Mouse (Mus musculus): ENCODE results near the gene Oas2. TPM values are rescaled to one million over a fixed set of nuclear protein-coding genes. Genes with fewer than 3 reads are reported as not detected.
A peak's percentile ranks its signal among the peaks of the same experiment; 100 is the strongest.

Oas2 gene
- polyA plus RNA-seq, 1 experiment from 2014 or later, result 0.36 TPM

DNA sequence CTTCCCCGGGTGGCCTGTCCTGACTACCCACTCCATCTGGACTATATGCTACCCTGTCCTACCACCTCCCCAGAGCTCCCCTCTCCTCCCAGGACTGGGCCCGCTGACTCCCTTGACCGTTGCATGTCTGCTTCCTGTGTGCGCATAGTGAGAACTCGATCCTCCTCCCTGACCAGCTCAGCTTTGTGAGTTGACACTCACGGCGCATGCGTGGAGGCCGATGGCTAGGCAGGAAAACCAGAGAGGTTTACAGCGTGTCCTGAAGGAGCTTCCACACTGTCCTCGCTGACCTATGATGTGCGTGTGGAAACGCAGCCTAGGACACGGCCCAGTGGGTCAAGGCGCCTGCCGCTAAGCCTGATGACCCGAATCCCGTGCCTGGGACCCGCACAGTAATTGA is 57.6 kb downstream of the Oas2 start:
- WGBS, result 39% methylated on average over 19 of the region's 19 CpGs
- peaks cover 19% of the 10 kb centered on the region for H3K4me1 ChIP-seq
- peaks cover 55% of the 10 kb centered on the region for H3K27me3 ChIP-seq
- no peaks in the 10 kb centered on the region for H3K36me3 ChIP-seq
- H3K27ac ChIP-seq, result no peak overlapping the region
- H3K4me2 ChIP-seq, result peak overlapping the region; percentile 36
- H3K9me3 ChIP-seq (replicated peaks), result no peaks in the 10 kb centered on the region
- ATAC-seq (replicated peaks; ENCODE audit: low FRiP score), result 0 out of 2 replicates have a peak, but pooled peaks have one; percentile 21
- no peak overlapping the region for H3K4me3 ChIP-seq (replicated peaks)
- no peak overlapping the region for H3K9ac ChIP-seq

- Histone ChIP-seq H3K4me2 (no peak overlapping the region), H3K36me3 (no peaks in the 10 kb centered on the region), H3K27me3 (peaks cover 41% of the 10 kb centered on the region), H3K27ac (no peak overlapping the region), H3K9me3 (replicated peaks) (no peaks in the 10 kb centered on the region), H3K9ac (no peak overlapping the region), H3K4me1 (peaks cover 19% of the 10 kb centered on the region), H3K4me3 (replicated peaks) (no peak overlapping the region)
- WGBS, result 50% methylated on average over 4 of the region's 4 CpGs
- no peak for ATAC-seq (replicated peaks; ENCODE audit: low FRiP score)
Observed at GRCm38 (mm10) chr5:120690417-120690816, 59.2 kb downstream of the Oas2 start.

DNA sequence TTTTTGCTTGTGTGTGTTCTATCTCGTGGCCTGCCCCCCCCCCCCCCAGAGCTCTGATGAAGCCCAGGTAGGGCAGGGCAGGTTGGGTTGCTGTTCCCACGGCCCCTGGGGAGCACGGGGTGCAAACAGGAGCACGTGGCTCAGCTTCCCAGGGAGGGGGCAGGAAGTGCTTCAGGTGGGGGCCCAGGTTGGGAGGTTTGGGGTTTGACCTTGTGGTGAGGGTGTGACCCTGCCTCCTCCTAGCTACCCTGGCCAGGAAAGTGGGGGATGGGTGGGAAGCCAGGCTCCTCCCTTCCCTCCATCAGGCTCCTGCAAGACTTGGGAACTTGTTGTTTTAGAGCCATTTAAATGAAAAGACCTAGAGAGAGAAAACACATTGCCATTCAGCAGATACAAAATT is 61.2 kb downstream of the Oas2 start:
- Histone ChIP-seq H3K27me3 (peaks cover 31% of the 10 kb centered on the region), H3K4me3 (replicated peaks) (no peak overlapping the region), H3K4me1 (peaks cover 11% of the 10 kb centered on the region), H3K4me2 (no peak overlapping the region), H3K9me3 (replicated peaks) (no peaks in the 10 kb centered on the region), H3K27ac (no peak overlapping the region), H3K9ac (no peak overlapping the region), H3K36me3 (no peaks in the 10 kb centered on the region)
- ATAC-seq (replicated peaks; ENCODE audit: low FRiP score), result no peak
- 27% methylated on average over 4 of the region's 4 CpGs for WGBS

- WGBS, result 92% methylated on average over 5 of the region's 5 CpGs
Observed at GRCm38 (mm10) chr5:120687897-120688296, 61.8 kb downstream of the Oas2 start.

DNA sequence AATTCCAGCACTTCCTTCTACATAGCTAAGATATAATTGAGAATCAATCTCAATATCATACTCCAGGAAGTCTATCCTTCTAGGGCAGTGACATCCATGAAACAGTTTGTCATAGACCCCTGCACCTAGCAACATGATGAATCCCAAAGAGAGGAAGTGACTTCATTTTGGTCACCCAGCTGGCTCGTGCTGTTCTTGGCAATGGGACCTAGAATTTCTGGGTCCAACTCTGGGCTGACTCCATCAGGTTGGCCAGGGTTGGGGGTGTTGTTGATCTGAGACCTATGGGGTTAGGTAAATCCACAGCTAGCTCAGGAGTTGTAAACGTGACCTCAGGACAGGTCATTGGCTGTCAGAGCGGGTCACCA is 62.2 kb downstream of the Oas2 start:
- Histone ChIP-seq H3K4me3 (replicated peaks) (no peak overlapping the region), H3K4me2 (no peak overlapping the region), H3K36me3 (no peaks in the 10 kb centered on the region), H3K9me3 (replicated peaks) (no peaks in the 10 kb centered on the region), H3K27ac (no peak overlapping the region), H3K9ac (no peak overlapping the region), H3K4me1 (peaks cover 21% of the 10 kb centered on the region), H3K27me3 (peaks cover 31% of the 10 kb centered on the region)
- ATAC-seq (replicated peaks; ENCODE audit: low FRiP score), result no peak
- WGBS, result 77% methylated on average over 3 of the region's 3 CpGs

More at GRCm38 (mm10) chr5:120687897-120688296, 61.8 kb downstream of the Oas2 start:
- H3K4me2 ChIP-seq, result no peak overlapping the region
- peaks cover 31% of the 10 kb centered on the region for H3K27me3 ChIP-seq
- H3K9me3 ChIP-seq (replicated peaks), result no peaks in the 10 kb centered on the region
- peaks cover 17% of the 10 kb centered on the region for H3K4me1 ChIP-seq
- H3K4me3 ChIP-seq (replicated peaks), result no peak overlapping the region
- no peak overlapping the region for H3K27ac ChIP-seq
- H3K9ac ChIP-seq, result no peak overlapping the region
- H3K36me3 ChIP-seq, result no peaks in the 10 kb centered on the region
- ATAC-seq (replicated peaks; ENCODE audit: low FRiP score), result no peak

DNA sequence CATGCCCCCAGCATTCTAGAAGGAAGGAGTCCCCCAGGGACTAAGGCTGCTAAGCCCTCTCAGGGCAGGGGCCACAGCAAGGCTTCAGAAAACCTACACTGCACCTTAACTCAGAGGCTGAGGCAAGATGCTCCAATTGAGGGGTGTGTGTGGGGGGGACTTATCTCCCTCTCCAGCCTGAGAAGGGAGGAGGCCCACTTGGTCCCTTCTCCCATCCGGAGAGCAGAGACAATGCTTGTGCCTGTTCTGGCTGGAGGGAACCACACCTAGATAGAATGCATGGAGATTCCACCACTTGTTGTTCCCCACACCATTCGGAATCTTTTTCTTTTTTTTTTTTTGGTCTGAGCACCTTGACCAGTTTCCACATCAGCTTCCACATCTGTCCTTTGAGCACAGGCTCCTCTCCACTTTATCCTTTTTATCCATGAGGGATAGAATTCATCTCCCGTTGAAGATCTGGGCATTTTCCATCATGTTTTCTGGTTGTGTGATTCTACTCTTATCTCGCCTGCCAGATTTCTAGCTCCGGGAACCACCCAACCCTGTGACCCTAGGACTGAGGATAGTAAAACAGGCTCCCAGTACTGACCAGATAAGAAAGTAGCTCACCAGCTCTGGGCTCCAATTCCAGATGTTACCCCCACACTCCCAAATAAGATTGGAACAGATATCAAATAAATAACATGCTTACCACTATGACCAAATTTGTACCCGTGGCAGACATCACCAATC is 62.7 kb downstream of the Oas2 start:
- no peak overlapping the region for H3K9ac ChIP-seq
- H3K4me3 ChIP-seq (replicated peaks), result no peak overlapping the region
- H3K9me3 ChIP-seq (replicated peaks), result no peaks in the 10 kb centered on the region
- 84% methylated on average over 6 of the region's 6 CpGs for WGBS
- no peak for ATAC-seq (replicated peaks; ENCODE audit: low FRiP score)
- H3K27ac ChIP-seq, result no peak overlapping the region
- H3K36me3 ChIP-seq, result no peaks in the 10 kb centered on the region
- H3K4me1 ChIP-seq, result peaks cover 23% of the 10 kb centered on the region
- peaks cover 33% of the 10 kb centered on the region; the same call in 1 of the 2 replicates for H3K27me3 ChIP-seq
- no peak overlapping the region for H3K4me2 ChIP-seq

DNA sequence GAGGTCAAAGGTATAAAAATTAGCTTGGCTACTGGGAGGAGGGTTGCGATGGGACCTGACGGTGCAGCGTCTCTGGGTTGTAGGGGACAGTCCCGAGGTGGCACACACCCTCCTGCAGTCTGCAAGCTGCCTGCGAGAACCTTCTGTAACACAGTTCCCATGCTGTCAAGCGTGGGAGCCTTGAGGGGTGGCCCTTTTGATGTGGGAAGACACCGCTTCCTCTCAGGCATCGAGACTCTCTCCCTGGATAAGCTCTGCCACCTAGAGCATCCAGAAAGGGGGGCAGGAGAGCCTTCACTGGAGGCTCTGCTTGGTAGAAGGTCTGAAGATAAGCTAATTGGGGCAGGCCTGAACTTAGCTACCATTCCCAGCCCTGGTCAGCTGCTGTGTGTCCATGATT is 64.0 kb downstream of the Oas2 start:
- Histone ChIP-seq H3K4me3 (replicated peaks) (no peak overlapping the region), H3K27ac (no peak overlapping the region), H3K4me2 (no peak overlapping the region), H3K9ac (no peak overlapping the region), H3K4me1 (peaks cover 23% of the 10 kb centered on the region), H3K9me3 (replicated peaks) (no peaks in the 10 kb centered on the region), H3K36me3 (no peaks in the 10 kb centered on the region), H3K27me3 (peaks cover 27% of the 10 kb centered on the region; the same call in 1 of the 2 replicates)
- 75% methylated on average over 8 of the region's 8 CpGs for WGBS
- ATAC-seq (replicated peaks; ENCODE audit: low FRiP score), result no peak

GRCm38 (mm10) chr5:120682982-120683771 is 66.5 kb downstream of the Oas2 start:
- 8% methylated on average over 24 of the region's 24 CpGs for WGBS
- H3K27ac ChIP-seq, result no peak overlapping the region
- H3K4me2 ChIP-seq, result peak overlapping the region; percentile 47
- peaks cover 36% of the 10 kb centered on the region for H3K4me1 ChIP-seq
- H3K4me3 ChIP-seq (replicated peaks), result peak overlapping the region; percentile 9; the same call in 1 of the 2 replicates
- H3K36me3 ChIP-seq, result no peaks in the 10 kb centered on the region
- no peaks in the 10 kb centered on the region for H3K9me3 ChIP-seq (replicated peaks)
- no peak for ATAC-seq (replicated peaks; ENCODE audit: low FRiP score)
- peaks cover 27% of the 10 kb centered on the region; the same call in 1 of the 2 replicates for H3K27me3 ChIP-seq
- H3K9ac ChIP-seq, result no peak overlapping the region

DNA sequence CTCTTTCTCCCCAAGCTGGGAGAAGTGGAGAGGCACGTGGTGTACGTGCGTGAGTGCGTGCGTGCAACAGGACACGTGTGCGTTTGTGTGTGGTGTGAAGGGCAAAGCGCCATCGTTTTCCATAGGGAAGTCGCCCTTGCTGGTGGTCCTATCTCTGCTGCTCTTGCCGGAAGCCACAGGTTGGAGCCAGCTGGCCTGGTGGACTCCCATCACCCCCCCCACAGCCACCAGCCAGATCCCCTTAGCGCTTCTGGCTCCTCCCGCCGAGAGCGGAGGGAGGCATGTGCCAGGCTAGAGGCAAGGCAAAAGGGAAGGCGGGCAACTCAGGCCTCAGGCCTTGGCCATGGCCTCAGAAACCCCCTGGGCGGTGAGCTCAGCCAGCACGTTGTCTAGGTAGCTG is 68.7 kb downstream of the Oas2 start:
- WGBS, result 87% methylated on average over 18 of the region's 18 CpGs
- H3K9me3 ChIP-seq (replicated peaks), result no peaks in the 10 kb centered on the region
- peaks cover 36% of the 10 kb centered on the region for H3K4me1 ChIP-seq
- H3K9ac ChIP-seq, result no peak overlapping the region
- no peak overlapping the region for H3K4me3 ChIP-seq (replicated peaks)
- no peaks in the 10 kb centered on the region for H3K36me3 ChIP-seq
- no peak for ATAC-seq (replicated peaks; ENCODE audit: low FRiP score)
- peak overlapping the region; percentile 72 for H3K4me2 ChIP-seq
- peak overlapping the region; percentile 52; the same call in 1 of the 2 replicates for H3K27ac ChIP-seq
- peaks cover 27% of the 10 kb centered on the region; the same call in 1 of the 2 replicates for H3K27me3 ChIP-seq

Other genes starting within 250 kb of the Oas2 start
- 50.8 and 60.0 TPM in 2 replicates for gene Plbd2, start 246.2 kb downstream of the Oas2 start, polyA plus RNA-seq (2015; fragmentation: Nextera tagmentation; extraction: Ambion mirVana)
- gene Slc8b1, start 238.7 kb downstream of the Oas2 start, polyA plus RNA-seq (2015; fragmentation: Nextera tagmentation; extraction: Ambion mirVana), result 9.4 and 9.7 TPM in 2 replicates
- gene Tpcn1, start 161.2 kb downstream of the Oas2 start, polyA plus RNA-seq (2015; fragmentation: Nextera tagmentation; extraction: Ambion mirVana), result 32.9 and 36.0 TPM in 2 replicates
- 0.82 and 0.90 TPM in 2 replicates for gene Iqcd, start 160.8 kb downstream of the Oas2 start, polyA plus RNA-seq (2015; fragmentation: Nextera tagmentation; extraction: Ambion mirVana)
- 15.3 and 16.1 TPM in 2 replicates for gene Rita1, start 137.3 kb downstream of the Oas2 start, polyA plus RNA-seq (2015; fragmentation: Nextera tagmentation; extraction: Ambion mirVana)
- 47.2 and 52.2 TPM in 2 replicates for gene Ddx54, start 137.1 kb downstream of the Oas2 start, polyA plus RNA-seq (2015; fragmentation: Nextera tagmentation; extraction: Ambion mirVana)
- not detected in 2 replicates for gene Cfap73, start 115.6 kb downstream of the Oas2 start, polyA plus RNA-seq (2015; fragmentation: Nextera tagmentation; extraction: Ambion mirVana)
- gene Rasal1, start 101.0 kb downstream of the Oas2 start, polyA plus RNA-seq (2015; fragmentation: Nextera tagmentation; extraction: Ambion mirVana), result 0.58 and 0.89 TPM in 2 replicates
- 7.5 and 8.5 TPM in 2 replicates for gene Dtx1, start 37.9 kb downstream of the Oas2 start, polyA plus RNA-seq (2015; fragmentation: Nextera tagmentation; extraction: Ambion mirVana)
- gene Oas3, start 27.8 kb upstream of the Oas2 start, polyA plus RNA-seq (2015; fragmentation: Nextera tagmentation; extraction: Ambion mirVana), result 0.15 and 0.18 TPM in 2 replicates
- not detected in 2 replicates for gene Oas1e, start 45.7 kb upstream of the Oas2 start, polyA plus RNA-seq (2015; fragmentation: Nextera tagmentation; extraction: Ambion mirVana)
- gene Oas1c, start 62.7 kb upstream of the Oas2 start, polyA plus RNA-seq (2015; fragmentation: Nextera tagmentation; extraction: Ambion mirVana), result 0.27 and 0.49 TPM in 2 replicates
- gene Oas1f, start 97.5 kb upstream of the Oas2 start, polyA plus RNA-seq (2015; fragmentation: Nextera tagmentation; extraction: Ambion mirVana), result 0.10 TPM in 1 of 2 replicates, not detected in the other
- gene Oas1h, start 111.6 kb upstream of the Oas2 start, polyA plus RNA-seq (2015; fragmentation: Nextera tagmentation; extraction: Ambion mirVana), result not detected in 2 replicates
- gene Oas1g, start 137.8 kb upstream of the Oas2 start, polyA plus RNA-seq (2015; fragmentation: Nextera tagmentation; extraction: Ambion mirVana), result 0.68 and 0.81 TPM in 2 replicates
- gene Oas1a, start 157.7 kb upstream of the Oas2 start, polyA plus RNA-seq (2015; fragmentation: Nextera tagmentation; extraction: Ambion mirVana), result 2.4 and 2.6 TPM in 2 replicates
- gene Oas1d, start 164.7 kb upstream of the Oas2 start, polyA plus RNA-seq (2015; fragmentation: Nextera tagmentation; extraction: Ambion mirVana), result not detected in 2 replicates

Measured in kidney, embryonic 15.5 days (tissue).